Mouse (Mus musculus): ENCODE measurements around the gene Thap11. TPM values are rescaled to one million over a fixed set of nuclear protein-coding genes. Genes with fewer than 3 reads are reported as not detected.

Thap11 gene
- polyA plus RNA-seq, 1 experiment from 2014 or later = 66.5 TPM

- Histone ChIP-seq H3K4me3 (ENCODE audit: low read depth, low read length) (0 out of 2 replicates have a peak overlapping the region, but pooled peaks have one; percentile 5), H3K27me3 (replicated peaks; ENCODE audit: control insufficient read depth, insufficient read depth, low read length) (no peaks in the 10 kb centered on the region), H3K4me1 (replicated peaks; ENCODE audit: control insufficient read depth, insufficient read depth, low read length) (no peaks in the 10 kb centered on the region; the same call in 1 of the 2 replicates), H3K36me3 (ENCODE audit: control insufficient read depth, insufficient read depth, low read length) (no peaks in the 10 kb centered on the region), H3K4me2 (peak overlapping the region; percentile 37), H3K27ac (ENCODE audit: low read depth, low read length) (no peak overlapping the region), H3K9me3 (ENCODE audit: control insufficient read depth, low read length) (no peaks in the 10 kb centered on the region), H3K9ac (ENCODE audit: low read depth, low read length) (no peak overlapping the region)
- DNase-seq (ENCODE audit: low spot score) (peak; percentile 49), ATAC-seq (replicated peaks; ENCODE audit: low FRiP score) (0 out of 2 replicates have a peak, but pooled peaks have one; percentile 63)
- 23% methylated on average over 11 of the region's 11 CpGs for WGBS
Measured at GRCm38 (mm10) chr8:105835318-105835717, 19.6 kb upstream of the Thap11 start.

- Histone ChIP-seq H3K9ac (ENCODE audit: low read depth, low read length) (no peak overlapping the region), H3K4me3 (ENCODE audit: low read depth, low read length) (no peak overlapping the region), H3K27me3 (replicated peaks; ENCODE audit: control insufficient read depth, insufficient read depth, low read length) (no peaks in the 10 kb centered on the region), H3K36me3 (ENCODE audit: control insufficient read depth, insufficient read depth, low read length) (peaks cover 5% of the 10 kb centered on the region), H3K27ac (ENCODE audit: low read depth, low read length) (no peak overlapping the region), H3K9me3 (ENCODE audit: control insufficient read depth, low read length) (no peaks in the 10 kb centered on the region), H3K4me2 (no peak overlapping the region), H3K4me1 (replicated peaks; ENCODE audit: control insufficient read depth, insufficient read depth, low read length) (no peaks in the 10 kb centered on the region; the same call in 1 of the 2 replicates)
- DNase-seq (ENCODE audit: low spot score) = no peak
- WGBS = 81% methylated on average over 6 of the region's 6 CpGs
- ATAC-seq (replicated peaks; ENCODE audit: low FRiP score) = no peak
Measured at GRCm38 (mm10) chr8:105836991-105837390, 17.9 kb upstream of the Thap11 start.

- H3K9me3 ChIP-seq (ENCODE audit: control insufficient read depth, low read length) = no peaks in the 10 kb centered on the region
- DNase-seq (ENCODE audit: low spot score) (no peak), ATAC-seq (replicated peaks; ENCODE audit: low FRiP score) (no peak)
- 82% methylated on average over 5 of the region's 5 CpGs for WGBS
- H3K4me2 ChIP-seq = no peak overlapping the region
- H3K4me3 ChIP-seq (ENCODE audit: low read depth, low read length) = no peak overlapping the region
- H3K27me3 ChIP-seq (replicated peaks; ENCODE audit: control insufficient read depth, insufficient read depth, low read length) = no peaks in the 10 kb centered on the region
- no peaks in the 10 kb centered on the region for H3K4me1 ChIP-seq (replicated peaks; ENCODE audit: control insufficient read depth, insufficient read depth, low read length)
- H3K36me3 ChIP-seq (ENCODE audit: control insufficient read depth, insufficient read depth, low read length) = peaks cover 12% of the 10 kb centered on the region
- no peak overlapping the region for H3K27ac ChIP-seq (ENCODE audit: low read depth, low read length)
- no peak overlapping the region for H3K9ac ChIP-seq (ENCODE audit: low read depth, low read length)
Measured at GRCm38 (mm10) chr8:105839209-105839608, 15.7 kb upstream of the Thap11 start.

GRCm38 (mm10) chr8:105846678-105847077 lies 8.3 kb upstream of the Thap11 start:
- Histone ChIP-seq H3K9me3 (ENCODE audit: control insufficient read depth, low read length) (no peaks in the 10 kb centered on the region), H3K4me2 (no peak overlapping the region), H3K36me3 (ENCODE audit: control insufficient read depth, insufficient read depth, low read length) (peaks cover 40% of the 10 kb centered on the region), H3K9ac (ENCODE audit: low read depth, low read length) (no peak overlapping the region), H3K27ac (ENCODE audit: low read depth, low read length) (no peak overlapping the region), H3K4me3 (ENCODE audit: low read depth, low read length) (no peak overlapping the region), H3K4me1 (replicated peaks; ENCODE audit: control insufficient read depth, insufficient read depth, low read length) (peaks cover 8% of the 10 kb centered on the region), H3K27me3 (replicated peaks; ENCODE audit: control insufficient read depth, insufficient read depth, low read length) (no peaks in the 10 kb centered on the region)
- no peak for DNase-seq (ENCODE audit: low spot score)
- no peak; the same call in 1 of the 2 replicates for ATAC-seq (replicated peaks; ENCODE audit: low FRiP score)
- WGBS = 58% methylated on average over 11 of the region's 11 CpGs

- Histone ChIP-seq H3K36me3 (ENCODE audit: control insufficient read depth, insufficient read depth, low read length) (peaks cover 26% of the 10 kb centered on the region), H3K4me2 (peak overlapping the region; percentile 56; the same call in 1 of the 2 replicates), H3K27me3 (replicated peaks; ENCODE audit: control insufficient read depth, insufficient read depth, low read length) (no peaks in the 10 kb centered on the region), H3K9ac (ENCODE audit: low read depth, low read length) (no peak overlapping the region), H3K4me1 (replicated peaks; ENCODE audit: control insufficient read depth, insufficient read depth, low read length) (peaks cover 8% of the 10 kb centered on the region), H3K27ac (ENCODE audit: low read depth, low read length) (no peak overlapping the region), H3K4me3 (ENCODE audit: low read depth, low read length) (no peak overlapping the region), H3K9me3 (ENCODE audit: control insufficient read depth, low read length) (no peaks in the 10 kb centered on the region)
- ATAC-seq (replicated peaks; ENCODE audit: low FRiP score) (no peak), DNase-seq (ENCODE audit: low spot score) (no peak)
- WGBS = 88% methylated on average over 4 of the region's 4 CpGs
Measured at GRCm38 (mm10) chr8:105850014-105850413, 4.9 kb upstream of the Thap11 start.

- DNase-seq (ENCODE audit: low spot score) = no peak
- no peak overlapping the region for H3K27ac ChIP-seq (ENCODE audit: low read depth, low read length)
- H3K27me3 ChIP-seq (replicated peaks; ENCODE audit: control insufficient read depth, insufficient read depth, low read length) = no peaks in the 10 kb centered on the region
- H3K9me3 ChIP-seq (ENCODE audit: control insufficient read depth, low read length) = no peaks in the 10 kb centered on the region
- peaks cover 9% of the 10 kb centered on the region for H3K4me1 ChIP-seq (replicated peaks; ENCODE audit: control insufficient read depth, insufficient read depth, low read length)
- no peak overlapping the region for H3K9ac ChIP-seq (ENCODE audit: low read depth, low read length)
- H3K4me2 ChIP-seq = peak overlapping the region; percentile 56
- ATAC-seq (replicated peaks; ENCODE audit: low FRiP score) = no peak
- H3K36me3 ChIP-seq (ENCODE audit: control insufficient read depth, insufficient read depth, low read length) = peaks cover 26% of the 10 kb centered on the region
- 75% methylated on average over 7 of the region's 7 CpGs for WGBS
- peak overlapping the region; percentile 32 for H3K4me3 ChIP-seq (ENCODE audit: low read depth, low read length)
Measured at GRCm38 (mm10) chr8:105850611-105851010, 4.3 kb upstream of the Thap11 start.

- DNase-seq (ENCODE audit: low spot score) = peak; percentile 82
- Histone ChIP-seq H3K9ac (ENCODE audit: low read depth, low read length) (peak overlapping the region; percentile 77), H3K27me3 (replicated peaks; ENCODE audit: control insufficient read depth, insufficient read depth, low read length) (no peaks in the 10 kb centered on the region), H3K9me3 (ENCODE audit: control insufficient read depth, low read length) (no peaks in the 10 kb centered on the region), H3K36me3 (ENCODE audit: control insufficient read depth, insufficient read depth, low read length) (peaks cover 15% of the 10 kb centered on the region), H3K4me1 (replicated peaks; ENCODE audit: control insufficient read depth, insufficient read depth, low read length) (peaks cover 20% of the 10 kb centered on the region), H3K4me2 (peak overlapping the region; percentile 78), H3K27ac (ENCODE audit: low read depth, low read length) (peak overlapping the region; percentile 79), H3K4me3 (ENCODE audit: low read depth, low read length) (peak overlapping the region; percentile 87)
- 0% methylated on average over 34 of the region's 34 CpGs for WGBS
- ATAC-seq (replicated peaks; ENCODE audit: low FRiP score) = peak; percentile 81
Measured at GRCm38 (mm10) chr8:105851651-105852143, 3.2 kb upstream of the Thap11 start.

- Histone ChIP-seq H3K27ac (ENCODE audit: low read depth, low read length) (no peak overlapping the region), H3K36me3 (ENCODE audit: control insufficient read depth, insufficient read depth, low read length) (peaks cover 13% of the 10 kb centered on the region), H3K9ac (ENCODE audit: low read depth, low read length) (no peak overlapping the region), H3K27me3 (replicated peaks; ENCODE audit: control insufficient read depth, insufficient read depth, low read length) (no peaks in the 10 kb centered on the region), H3K4me3 (ENCODE audit: low read depth, low read length) (peak overlapping the region; percentile 87), H3K4me1 (replicated peaks; ENCODE audit: control insufficient read depth, insufficient read depth, low read length) (peaks cover 23% of the 10 kb centered on the region), H3K4me2 (peak overlapping the region; percentile 78), H3K9me3 (ENCODE audit: control insufficient read depth, low read length) (no peaks in the 10 kb centered on the region)
- DNase-seq (ENCODE audit: low spot score) = no peak
- no peak for ATAC-seq (replicated peaks; ENCODE audit: low FRiP score)
- WGBS = 76% methylated on average over 12 of the region's 12 CpGs
Measured at GRCm38 (mm10) chr8:105852146-105852729, 2.7 kb upstream of the Thap11 start.

GRCm38 (mm10) chr8:105853178-105853577 lies 1.8 kb upstream of the Thap11 start, which contains the start of gene Cenpt:
Gene Cenpt, minus strand, starts transcription at chr8:105853278.
- no peak for ATAC-seq (replicated peaks; ENCODE audit: low FRiP score)
- no peaks in the 10 kb centered on the region for H3K27me3 ChIP-seq (replicated peaks; ENCODE audit: control insufficient read depth, insufficient read depth, low read length)
- H3K27ac ChIP-seq (ENCODE audit: low read depth, low read length) = no peak within 1 kb of the TSS
- 91% methylated on average over 3 of the region's 3 CpGs for WGBS
- H3K9ac ChIP-seq (ENCODE audit: low read depth, low read length) = no peak within 1 kb of the TSS
- H3K4me3 ChIP-seq (ENCODE audit: low read depth, low read length) = peak within 1 kb of the TSS; percentile 87
- H3K9me3 ChIP-seq (ENCODE audit: control insufficient read depth, low read length) = no peaks in the 10 kb centered on the region
- no peak for DNase-seq (ENCODE audit: low spot score)
- peaks cover 33% of the 10 kb centered on the region for H3K4me1 ChIP-seq (replicated peaks; ENCODE audit: control insufficient read depth, insufficient read depth, low read length)
- H3K4me2 ChIP-seq = peak within 1 kb of the TSS; percentile 78; the same call in 1 of the 2 replicates
- 0 out of 2 replicates have a peak, but pooled peaks cover 8% of the 10 kb centered on the region for H3K36me3 ChIP-seq (ENCODE audit: control insufficient read depth, insufficient read depth, low read length)

Data from liver, embryonic 11.5 days (tissue).